Mouse (Mus musculus): ENCODE measurements at regions not wholly inside any gene's neighbourhood (a gene's known extent, or its start where the extent isn't known, plus 50 kb on each side); places are given as distances from the start of the nearest gene placed in this dataset.
"Not testable (repeated sequence)": the region's sequence is repeated elsewhere in the genome, so short reads cannot be mapped to it uniquely, and the experiment has no call there.

DNA sequence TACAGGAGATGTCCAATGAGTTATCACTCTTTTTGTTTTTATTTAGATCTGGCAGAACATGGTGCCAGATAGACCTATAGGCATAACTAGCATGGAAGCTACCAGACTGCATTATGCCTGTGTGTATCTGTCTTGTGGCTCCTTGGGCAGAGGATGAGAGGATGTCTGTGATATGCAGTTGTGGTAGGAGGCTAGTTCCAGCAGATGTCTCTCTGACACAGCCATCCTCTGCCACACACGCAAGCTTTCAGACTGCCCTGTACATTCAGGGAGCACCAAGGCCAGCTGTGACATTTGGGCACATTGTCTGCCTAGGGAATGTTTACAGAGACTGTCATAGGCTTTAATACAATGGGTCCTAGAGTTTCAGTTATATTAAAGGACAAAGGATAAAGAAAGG lies 295.6 kb upstream of the Ghitm start:
- no peak for ATAC-seq
- no peak overlapping the region for H3K27ac ChIP-seq (ENCODE audit: low read depth, low read length)
- no peaks in the 10 kb centered on the region for H3K4me1 ChIP-seq (ENCODE audit: control insufficient read depth, insufficient read depth, low read length)
- 82% methylated on average over 1 of the region's 1 CpGs for WGBS
- no peak overlapping the region for H3K9ac ChIP-seq (ENCODE audit: low read length)
- H3K4me3 ChIP-seq (ENCODE audit: low read depth, low read length) = no peak overlapping the region
- no peaks in the 10 kb centered on the region for H3K36me3 ChIP-seq (ENCODE audit: control insufficient read depth, insufficient read depth, low read length)
- no peaks in the 10 kb centered on the region for H3K27me3 ChIP-seq (replicated peaks; ENCODE audit: control insufficient read depth, insufficient read depth, low read length)
- H3K4me2 ChIP-seq (ENCODE audit: low read length) = no peak overlapping the region
- no peak for DNase-seq (ENCODE audit: low spot score)
- H3K9me3 ChIP-seq (replicated peaks; ENCODE audit: control insufficient read depth, low read length) = no peaks in the 10 kb centered on the region

DNA sequence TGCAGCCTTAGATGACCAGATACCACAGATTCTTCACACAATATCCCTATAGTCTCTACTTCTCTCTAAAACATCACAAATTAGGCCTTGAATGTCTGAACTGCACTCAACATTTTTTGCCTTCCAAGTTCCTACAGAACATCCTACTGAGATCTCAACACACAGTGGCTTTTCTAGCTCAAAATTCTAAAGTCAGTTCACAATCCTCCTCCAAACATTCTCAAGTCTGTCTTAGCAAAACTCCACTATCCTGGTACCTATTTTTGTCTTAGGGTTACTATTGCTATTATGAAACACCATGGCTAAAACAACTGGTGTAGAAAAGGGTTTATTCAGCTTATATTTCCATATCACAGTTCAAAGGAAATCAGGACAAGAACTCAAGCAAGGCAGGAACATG lies 290.4 kb upstream of the Ghitm start:
- Histone ChIP-seq H3K27ac (ENCODE audit: low read depth, low read length) (no peak overlapping the region), H3K9me3 (replicated peaks; ENCODE audit: control insufficient read depth, low read length) (no peaks in the 10 kb centered on the region), H3K4me2 (ENCODE audit: low read length) (no peak overlapping the region), H3K9ac (ENCODE audit: low read length) (no peak overlapping the region), H3K4me3 (ENCODE audit: low read depth, low read length) (no peak overlapping the region), H3K36me3 (ENCODE audit: control insufficient read depth, insufficient read depth, low read length) (no peaks in the 10 kb centered on the region), H3K27me3 (replicated peaks; ENCODE audit: control insufficient read depth, insufficient read depth, low read length) (no peaks in the 10 kb centered on the region), H3K4me1 (ENCODE audit: control insufficient read depth, insufficient read depth, low read length) (no peaks in the 10 kb centered on the region)
- DNase-seq (ENCODE audit: low spot score) = no peak
- no peak for ATAC-seq

DNA sequence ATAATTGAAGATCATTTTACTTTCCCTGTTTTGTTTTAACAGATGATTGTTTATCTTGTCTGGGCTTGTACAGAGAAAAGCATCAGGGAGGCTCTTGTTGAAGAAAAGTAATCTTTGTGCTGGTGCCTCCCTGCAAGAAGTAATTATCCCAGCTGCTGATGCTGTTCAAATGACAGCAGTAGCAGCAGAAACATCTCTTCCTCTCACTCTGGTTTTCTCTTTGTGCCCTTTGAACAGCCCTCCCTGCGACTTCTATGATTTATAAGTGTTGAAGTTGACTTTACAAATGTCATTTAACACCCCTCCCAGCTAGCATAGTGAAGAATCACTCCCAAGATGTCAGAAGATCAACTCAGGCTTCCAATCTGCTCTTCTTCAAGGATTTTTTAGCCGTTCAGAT lies 286.5 kb upstream of the Ghitm start:
- Histone ChIP-seq H3K9ac (ENCODE audit: low read length) (no peak overlapping the region), H3K9me3 (replicated peaks; ENCODE audit: control insufficient read depth, low read length) (no peaks in the 10 kb centered on the region), H3K4me2 (ENCODE audit: low read length) (no peak overlapping the region), H3K4me3 (ENCODE audit: low read depth, low read length) (no peak overlapping the region), H3K4me1 (ENCODE audit: control insufficient read depth, insufficient read depth, low read length) (0 out of 2 replicates have a peak, but pooled peaks cover 2% of the 10 kb centered on the region), H3K27me3 (replicated peaks; ENCODE audit: control insufficient read depth, insufficient read depth, low read length) (no peaks in the 10 kb centered on the region), H3K27ac (ENCODE audit: low read depth, low read length) (no peak overlapping the region), H3K36me3 (ENCODE audit: control insufficient read depth, insufficient read depth, low read length) (no peaks in the 10 kb centered on the region)
- ATAC-seq = no peak
- DNase-seq (ENCODE audit: low spot score) = no peak
- WGBS = 90% methylated on average over 2 of the region's 2 CpGs

DNA sequence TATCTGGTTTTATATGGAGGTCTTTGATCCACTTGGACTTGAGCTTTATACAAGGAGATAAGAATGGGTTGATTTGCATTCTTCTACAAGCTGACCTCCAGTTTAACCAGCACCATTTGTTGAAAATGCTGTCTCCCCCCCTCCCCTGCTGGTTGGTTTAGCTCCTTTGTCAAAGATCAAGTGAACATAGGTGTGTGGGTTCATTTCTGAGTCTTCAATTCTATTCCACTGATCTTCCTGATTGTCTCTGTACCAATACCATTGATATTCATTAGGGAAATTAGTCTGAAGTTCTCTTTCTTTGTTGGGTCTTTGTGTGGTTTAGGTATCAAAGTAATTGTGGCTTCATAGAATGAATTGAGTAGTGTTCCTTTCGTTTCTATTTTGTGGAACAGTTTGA lies 277.5 kb upstream of the Ghitm start:
- WGBS = 40% methylated on average over 1 of the region's 1 CpGs

DNA sequence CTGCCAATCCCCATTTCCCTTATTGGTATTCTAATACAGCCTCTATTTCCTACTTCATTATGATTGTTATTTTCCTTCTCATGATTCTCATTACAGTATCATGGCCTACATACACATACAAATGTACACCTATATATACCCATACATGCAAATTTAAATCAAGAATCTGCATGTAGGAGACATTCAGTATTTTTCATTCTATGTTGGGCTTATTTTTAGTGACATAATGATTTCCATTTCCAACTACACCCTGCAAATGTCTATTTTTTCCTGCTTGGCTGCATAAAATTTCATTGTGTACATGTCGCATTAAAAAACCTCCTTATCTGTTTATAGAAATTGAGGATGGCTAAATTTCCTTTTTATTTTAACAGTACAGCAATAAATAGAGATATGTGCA lies 236.9 kb upstream of the Ghitm start:
- 88% methylated on average over 1 of the region's 1 CpGs for WGBS

More for the DNA sequence above, 277.5 kb upstream of the Ghitm start:
- not testable (repeated sequence) for H3K36me3 ChIP-seq (ENCODE audit: control insufficient read depth, insufficient read depth, low read length); H3K4me3 ChIP-seq (ENCODE audit: low read depth, low read length); H3K27ac ChIP-seq (ENCODE audit: low read depth, low read length); H3K27me3 ChIP-seq (replicated peaks; ENCODE audit: control insufficient read depth, insufficient read depth, low read length); DNase-seq (ENCODE audit: low spot score); H3K9ac ChIP-seq (ENCODE audit: low read length); H3K9me3 ChIP-seq (replicated peaks; ENCODE audit: control insufficient read depth, low read length); ATAC-seq; H3K4me2 ChIP-seq (ENCODE audit: low read length); H3K4me1 ChIP-seq (ENCODE audit: control insufficient read depth, insufficient read depth, low read length)

DNA sequence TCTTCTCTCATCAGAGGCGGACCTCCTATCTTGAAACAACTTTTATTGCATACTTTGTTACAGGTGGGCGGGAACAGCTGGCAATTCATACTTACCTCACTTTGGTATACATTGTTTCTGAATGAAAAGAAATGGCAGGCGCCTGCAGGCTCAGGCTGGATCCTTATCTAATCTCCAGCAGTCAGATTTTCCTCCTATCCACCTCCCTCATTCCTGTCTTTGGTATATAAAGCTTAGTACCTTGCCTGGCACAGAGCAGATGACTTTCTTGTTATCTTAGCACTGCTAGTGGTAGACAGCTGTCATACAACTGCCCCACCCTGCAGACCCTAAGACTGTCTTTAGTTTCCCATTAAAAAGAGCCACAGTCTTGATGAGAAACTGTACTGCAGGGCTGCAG lies 226.8 kb upstream of the Ghitm start:
- DNase-seq (ENCODE audit: low spot score) = no peak
- WGBS = 75% methylated on average over 3 of the region's 3 CpGs

More for the DNA sequence above, 236.9 kb upstream of the Ghitm start:
- H3K27me3 ChIP-seq (replicated peaks; ENCODE audit: control insufficient read depth, insufficient read depth, low read length) = no peaks in the 10 kb centered on the region
- H3K9me3 ChIP-seq (replicated peaks; ENCODE audit: control insufficient read depth, low read length) = no peaks in the 10 kb centered on the region
- H3K9ac ChIP-seq (ENCODE audit: low read length) = no peak overlapping the region
- H3K4me3 ChIP-seq (ENCODE audit: low read depth, low read length) = no peak overlapping the region
- no peak for ATAC-seq
- H3K4me1 ChIP-seq (ENCODE audit: control insufficient read depth, insufficient read depth, low read length) = no peaks in the 10 kb centered on the region
- no peaks in the 10 kb centered on the region for H3K36me3 ChIP-seq (ENCODE audit: control insufficient read depth, insufficient read depth, low read length)
- no peak for DNase-seq (ENCODE audit: low spot score)
- H3K27ac ChIP-seq (ENCODE audit: low read depth, low read length) = no peak overlapping the region
- no peak overlapping the region for H3K4me2 ChIP-seq (ENCODE audit: low read length)

DNA sequence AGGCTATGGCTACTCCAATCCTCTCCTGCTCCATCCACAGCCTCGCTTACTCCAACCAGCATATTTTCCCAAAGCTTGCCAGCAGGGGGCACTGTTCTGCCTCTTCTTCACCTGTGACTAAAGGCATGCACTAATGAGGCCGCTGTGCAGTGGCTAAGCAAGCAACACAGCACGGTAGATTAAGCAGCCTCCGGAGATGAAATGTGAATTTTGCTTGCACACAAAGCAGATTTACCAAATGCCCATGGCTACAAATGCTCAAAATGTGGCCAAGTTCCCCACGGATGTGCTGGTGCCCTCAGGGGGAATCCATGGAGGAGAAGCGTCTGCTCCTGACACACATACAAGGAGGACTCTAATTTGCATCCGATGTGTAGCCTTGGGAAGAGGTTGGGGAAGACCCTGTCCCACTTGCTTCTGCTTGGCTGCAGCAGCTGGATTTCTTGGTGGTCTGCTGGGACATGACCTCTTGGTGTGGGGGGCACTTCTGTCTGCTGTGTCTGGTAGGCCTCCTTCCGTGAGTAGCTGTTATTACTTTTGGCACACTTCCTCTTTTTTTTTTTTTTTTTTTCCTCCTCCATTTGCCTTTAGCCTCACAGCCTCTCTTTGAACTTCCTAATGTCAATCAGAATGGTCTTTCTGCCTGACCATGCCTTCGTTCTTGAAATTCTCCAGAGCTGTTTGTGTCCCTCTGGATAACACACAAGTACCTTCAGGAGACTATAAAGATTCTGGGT lies 221.1 kb upstream of the Ghitm start:
- Histone ChIP-seq H3K27me3 (replicated peaks; ENCODE audit: control insufficient read depth, insufficient read depth, low read length) (no peaks in the 10 kb centered on the region), H3K9ac (ENCODE audit: low read length) (no peak overlapping the region), H3K4me2 (ENCODE audit: low read length) (peak overlapping the region; percentile 25; the same call in 1 of the 2 replicates), H3K9me3 (replicated peaks; ENCODE audit: control insufficient read depth, low read length) (no peaks in the 10 kb centered on the region), H3K27ac (ENCODE audit: low read depth, low read length) (no peak overlapping the region), H3K4me1 (ENCODE audit: control insufficient read depth, insufficient read depth, low read length) (no peaks in the 10 kb centered on the region), H3K4me3 (ENCODE audit: low read depth, low read length) (no peak overlapping the region), H3K36me3 (ENCODE audit: control insufficient read depth, insufficient read depth, low read length) (no peaks in the 10 kb centered on the region)
- ATAC-seq (peak; percentile 96), DNase-seq (ENCODE audit: low spot score) (peak; percentile 84)
- 11% methylated on average over 9 of the region's 9 CpGs for WGBS

More for the DNA sequence above, 226.8 kb upstream of the Ghitm start:
- Histone ChIP-seq H3K36me3 (ENCODE audit: control insufficient read depth, insufficient read depth, low read length) (no peaks in the 10 kb centered on the region), H3K4me2 (ENCODE audit: low read length) (no peak overlapping the region), H3K9me3 (replicated peaks; ENCODE audit: control insufficient read depth, low read length) (no peaks in the 10 kb centered on the region), H3K27ac (ENCODE audit: low read depth, low read length) (no peak overlapping the region), H3K9ac (ENCODE audit: low read length) (no peak overlapping the region), H3K27me3 (replicated peaks; ENCODE audit: control insufficient read depth, insufficient read depth, low read length) (no peaks in the 10 kb centered on the region), H3K4me1 (ENCODE audit: control insufficient read depth, insufficient read depth, low read length) (no peaks in the 10 kb centered on the region), H3K4me3 (ENCODE audit: low read depth, low read length) (no peak overlapping the region)
- ATAC-seq = no peak

DNA sequence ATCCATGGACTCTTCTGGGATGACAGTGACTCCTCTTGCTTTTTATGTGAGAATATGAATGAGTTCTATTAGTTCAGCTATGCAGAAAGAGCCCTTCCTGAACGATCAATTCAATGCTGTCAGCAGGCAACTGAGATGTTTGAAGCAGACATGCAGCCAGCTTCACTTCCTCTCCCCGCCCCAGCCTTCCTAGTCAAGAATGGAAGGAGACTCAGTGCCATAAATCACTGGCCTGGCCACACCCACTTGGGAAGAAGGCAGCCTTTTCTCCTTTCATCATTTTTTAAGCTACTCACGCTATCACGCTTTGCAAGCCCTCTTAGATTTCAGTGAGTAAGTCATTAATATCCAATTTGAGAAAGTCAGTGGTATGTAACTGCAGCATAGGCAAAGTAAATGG lies 188.3 kb upstream of the Ghitm start:
- DNase-seq (ENCODE audit: low spot score) = no peak
- no peak overlapping the region for H3K9ac ChIP-seq (ENCODE audit: low read length)
- no peaks in the 10 kb centered on the region for H3K9me3 ChIP-seq (replicated peaks; ENCODE audit: control insufficient read depth, low read length)
- no peaks in the 10 kb centered on the region for H3K27me3 ChIP-seq (replicated peaks; ENCODE audit: control insufficient read depth, insufficient read depth, low read length)
- H3K27ac ChIP-seq (ENCODE audit: low read depth, low read length) = no peak overlapping the region
- H3K4me1 ChIP-seq (ENCODE audit: control insufficient read depth, insufficient read depth, low read length) = no peaks in the 10 kb centered on the region
- no peaks in the 10 kb centered on the region for H3K36me3 ChIP-seq (ENCODE audit: control insufficient read depth, insufficient read depth, low read length)
- no peak for ATAC-seq
- H3K4me2 ChIP-seq (ENCODE audit: low read length) = no peak overlapping the region
- 80% methylated on average over 4 of the region's 4 CpGs for WGBS
- H3K4me3 ChIP-seq (ENCODE audit: low read depth, low read length) = no peak overlapping the region

DNA sequence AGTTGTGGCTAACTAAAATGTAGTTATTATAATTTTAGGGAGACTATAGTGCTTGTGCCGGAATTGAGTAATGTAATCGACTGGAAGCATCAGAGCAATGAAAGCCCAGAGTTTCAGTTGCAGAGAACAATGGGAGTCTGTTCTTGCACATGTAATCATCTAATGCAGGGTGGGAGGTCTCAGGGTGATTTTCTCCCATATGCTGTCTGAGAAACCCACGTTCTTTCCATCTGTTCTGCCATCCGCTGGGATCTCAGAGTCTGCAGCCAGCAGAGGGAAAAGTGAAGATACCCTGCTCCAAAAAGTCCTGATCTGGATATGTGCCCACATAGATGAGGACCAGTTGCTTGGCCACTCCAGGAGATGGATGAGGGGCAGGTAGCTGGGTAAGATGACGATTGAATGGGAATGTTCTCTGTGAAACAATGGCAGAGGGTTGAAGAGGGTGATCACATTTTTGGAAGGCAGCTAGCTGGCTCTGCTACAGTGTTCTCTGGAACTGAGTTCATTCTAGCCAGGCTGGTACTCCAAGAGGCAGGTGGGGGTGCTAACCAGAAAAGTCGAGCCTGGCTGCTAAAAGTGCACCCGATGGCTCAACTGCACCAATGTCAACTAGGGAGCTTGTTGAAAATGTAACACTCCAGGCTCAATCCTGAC lies 180.3 kb upstream of the Ghitm start:
- 57% methylated on average over 7 of the region's 7 CpGs for WGBS
- H3K36me3 ChIP-seq (ENCODE audit: control insufficient read depth, insufficient read depth, low read length) = no peaks in the 10 kb centered on the region
- peak overlapping the region; percentile 14; the same call in 1 of the 2 replicates for H3K27ac ChIP-seq (ENCODE audit: low read depth, low read length)
- H3K9me3 ChIP-seq (replicated peaks; ENCODE audit: control insufficient read depth, low read length) = no peaks in the 10 kb centered on the region
- DNase-seq (ENCODE audit: low spot score) = peak; percentile 59
- no peak overlapping the region for H3K4me3 ChIP-seq (ENCODE audit: low read depth, low read length)
- H3K4me2 ChIP-seq (ENCODE audit: low read length) = no peak overlapping the region
- H3K9ac ChIP-seq (ENCODE audit: low read length) = no peak overlapping the region
- no peaks in the 10 kb centered on the region for H3K27me3 ChIP-seq (replicated peaks; ENCODE audit: control insufficient read depth, insufficient read depth, low read length)
- ATAC-seq = peak; percentile 70; the same call in 1 of the 2 replicates
- no peaks in the 10 kb centered on the region for H3K4me1 ChIP-seq (ENCODE audit: control insufficient read depth, insufficient read depth, low read length)
